Comparison of ENCODE assay signal across 8 mouse cellular contexts in genomic region chr7:25305956-25306613, GRCm38 (mm10). TPM values are rescaled to one million over a fixed set of nuclear protein-coding genes. Genes with fewer than 3 reads are reported as not detected.
DNase-seq lines count a peak whose midpoint lies in the region; ATAC-seq and TF ChIP-seq lines count a peak whose summit lies in the region.

TSS of gene Tmem145 (plus strand) at chr7:25306106.

- peak within 1 kb of the TSS; percentile 50 for H3K4me3 ChIP-seq in heart, postnatal 0 days (ENCODE audit: low read depth, low read length)
- peak within 1 kb of the TSS; percentile 53 for H3K4me3 ChIP-seq in stomach, embryonic 15.5 days (replicated peaks)

- DNase-seq in adrenal gland, adult 2 months: peak; percentile 56
- DNase-seq in adrenal gland, postnatal 4 days (ENCODE audit: low spot score in 2 of 2): no peak
- DNase-seq in 416B (ENCODE audit: low read depth): peak; percentile 38
- peak; percentile 86 to 88 for DNase-seq in cerebellum, postnatal 14 days
- DNase-seq in heart, postnatal 0 days (ENCODE audit: low spot score): peak; percentile 46
- DNase-seq in layer of hippocampus, postnatal 25 days (ENCODE audit: extremely low spot score in 1 of 2, low spot score in 1 of 2): no peak
- peak; percentile 55 to 57 for DNase-seq in lung, postnatal 4 days

- H3K27ac ChIP-seq in heart, postnatal 0 days (ENCODE audit: low read depth): no peak within 1 kb of the TSS
- H3K27ac ChIP-seq in stomach, embryonic 15.5 days: no peak within 1 kb of the TSS

- peak within 1 kb of the TSS; percentile 79 for H3K4me2 ChIP-seq in heart, postnatal 0 days (ENCODE audit: low read depth, low read length)
- peak within 1 kb of the TSS; percentile 96 for H3K4me2 ChIP-seq in stomach, embryonic 15.5 days

- no peak within 1 kb of the TSS for H3K9ac ChIP-seq in heart, postnatal 0 days (replicated peaks; ENCODE audit: low read depth, low read length)
- H3K9ac ChIP-seq in stomach, embryonic 15.5 days: no peak within 1 kb of the TSS

- WGBS in heart, postnatal 0 days: under 1% methylated on average over 41 of the region's 47 CpGs
- WGBS in stomach, embryonic 15.5 days: 0% methylated on average over 47 of the region's 47 CpGs

- peaks cover 44% of the 10 kb centered on the region for H3K27me3 ChIP-seq in heart, postnatal 0 days (ENCODE audit: control insufficient read depth, insufficient read depth, low read length)
- peaks cover 18% of the 10 kb centered on the region for H3K27me3 ChIP-seq in stomach, embryonic 15.5 days (replicated peaks)

- peaks cover 7% of the 10 kb centered on the region; the same call in 1 of the 2 replicates for H3K4me1 ChIP-seq in heart, postnatal 0 days (ENCODE audit: control insufficient read depth, insufficient read depth)
- peaks cover 9% of the 10 kb centered on the region; the same call in 1 of the 2 replicates for H3K4me1 ChIP-seq in stomach, embryonic 15.5 days

- TF ChIP-seq CTCF in heart, postnatal 0 days (IDR thresholded peaks at IDR 0.05; ENCODE audit: low read depth): 0 out of 2 replicates have a peak, but pooled peaks have one; percentile 1

- H3K9me3 ChIP-seq in heart, postnatal 0 days (replicated peaks; ENCODE audit: control insufficient read depth, low read length): no peaks in the 10 kb centered on the region
- no peaks in the 10 kb centered on the region for H3K9me3 ChIP-seq in stomach, embryonic 15.5 days

- peak; percentile 83 for ATAC-seq in heart, postnatal 0 days (ENCODE audit: insufficient read depth, low read depth)
- ATAC-seq in stomach, embryonic 15.5 days (ENCODE audit: insufficient read depth, low FRiP score, low read depth): peak; percentile 69; the same call in 1 of the 2 replicates

- H3K36me3 ChIP-seq in heart, postnatal 0 days (replicated peaks; ENCODE audit: control insufficient read depth, insufficient read depth, low read length): no peaks in the 10 kb centered on the region
- no peaks in the 10 kb centered on the region for H3K36me3 ChIP-seq in stomach, embryonic 15.5 days

- no peak for TF ChIP-seq EP300 in heart, postnatal 0 days (IDR thresholded peaks at IDR 0.05; ENCODE audit: low read depth)

RNA-seq across cellular contexts. Expression of gene Tmem145, which starts in this region (rescaled TPM):
- 1 to 10 TPM; 1.9 to 2.2 TPM for total RNA-seq in adrenal gland, adult 2 months (2021)
- 8.3 and 9.3 TPM in 2 replicates for polyA plus RNA-seq in adrenal gland, adult 2 months (2012; rRNA removed)
- total RNA-seq in adrenal gland, postnatal 4 days (2021): 1 to 10 TPM; 4.0 to 5.4 TPM
- total RNA-seq in heart, postnatal 0 days (2014; rRNA removed; ENCODE audit: low replicate concordance): not detected in 2 replicates
- not detected in 2 replicates for polyA plus RNA-seq in heart, postnatal 0 days (2015; fragmentation: Nextera tagmentation; extraction: Ambion mirVana)
- 10 to 100 TPM; 26.0 to 28.1 TPM for total RNA-seq in layer of hippocampus, postnatal 25 days (2021)
- polyA plus RNA-seq in stomach, embryonic 15.5 days (2015; fragmentation: Nextera tagmentation; extraction: Ambion mirVana): 1.4 and 1.6 TPM in 2 replicates

Comparison
In these comparisons a context has a peak if more than half of its experiments do, and no peak if none do; other contexts are left out.
1. RNA of gene Tmem145 (total RNA-seq): 26.0 to 28.1 TPM in layer of hippocampus, postnatal 25 days; 4.0 to 5.4 TPM in adrenal gland, postnatal 4 days, 1.9 to 2.2 TPM in adrenal gland, adult 2 months and not detected in heart, postnatal 0 days; every median in the first group is over 4 times any median in the second.
2. DNase-seq: peak in adrenal gland, adult 2 months (single experiment), 416B (single experiment), cerebellum, postnatal 14 days (2 of 2) and lung, postnatal 4 days (2 of 2); none in adrenal gland, postnatal 4 days (0 of 2) and layer of hippocampus, postnatal 25 days (0 of 2).
3. Peak in DNase-seq, ATAC-seq, H3K4me3 ChIP-seq and H3K4me2 ChIP-seq in heart, postnatal 0 days; RNA of the gene not detected or under 1 TPM.